Mouse (Mus musculus) gastrocnemius, adult 2 months (tissue): Measurements from ENCODE around the gene Hyal3. TPM values are rescaled to one million over a fixed set of nuclear protein-coding genes. Genes with fewer than 3 reads are reported as not detected.
A peak's percentile ranks its signal among the peaks of the same experiment; 100 is the strongest.

Experiments used
- DNase-seq: peaks from one replicate; pipeline ENCODE4 v3.0.0; 2022
- H3K27ac ChIP-seq: fragments of 200-600 bp; 2 replicates; pipeline ENCODE4 v1.8.1; 2022; ENCODE audit warnings: mild to moderate bottlenecking
- H3K4me3 ChIP-seq: fragments of 200-600 bp; 2 replicates; pipeline ENCODE4 v1.8.1; 2022; ENCODE audit warnings: mild to moderate bottlenecking, moderate library complexity
- CTCF ChIP-seq: fragments of 200-600 bp; IDR thresholded peaks from 2 replicates; pipeline ENCODE4 v1.8.1; 2022; ENCODE audit warnings: antibody characterized with exemption, mild to moderate bottlenecking, moderate library complexity
- intact Hi-C: fragments of 180-260 bp; cut with DNase I; formaldehyde crosslinking; loops from one replicate; pipeline ENCODE4 v1.15.1; 2025
- total RNA-seq, 2 experiments: library from RNA; stranded (reverse); gene quantifications; 2 replicates each; pipeline ENCODE4 v1.2.3; 2021

Hyal3 gene
- total RNA-seq, 2 experiments from 2014 or later, result 0.22 to 0.33 TPM

- intact Hi-C loops, result no loop called here
- Histone ChIP-seq H3K4me3 (peak overlapping the region; percentile 76), H3K27ac (peak overlapping the region; percentile 99)
- DNase-seq, result no peak
- TF ChIP-seq CTCF, result no peak
Observed at GRCm38 (mm10) chr9:107607653-107608245, 27.1 kb downstream of the Hyal3 start.

GRCm38 (mm10) chr9:107608741-107609432, 28.3 kb downstream of the Hyal3 start, which contains the start of gene Sema3b:
Sema3b (minus strand) TSS chr9:107609229.
- H3K4me3 ChIP-seq, result peak within 1 kb of the TSS; percentile 76
- TF ChIP-seq CTCF, result no peak
- peak; percentile 75 for DNase-seq
- H3K27ac ChIP-seq, result peak within 1 kb of the TSS; percentile 99
- intact Hi-C loops, result no loop called here

GRCm38 (mm10) chr9:107609433-107609830, 28.8 kb downstream of the Hyal3 start:
- intact Hi-C loops, result no loop called here
- no peak for DNase-seq
- peak overlapping the region; percentile 99 for H3K27ac ChIP-seq
- no peak for TF ChIP-seq CTCF
- no peak overlapping the region; the same call in 1 of the 2 replicates for H3K4me3 ChIP-seq

- TF ChIP-seq CTCF, result no peak
- DNase-seq, result no peak
- Histone ChIP-seq H3K27ac (peak overlapping the region; percentile 99), H3K4me3 (peak overlapping the region; percentile 78)
- intact Hi-C loops, result loop anchor here (2.0 kb wide), 1 partner anchor 45 kb away; the partner anchor contains the start of gene Hyal2
Observed at GRCm38 (mm10) chr9:107611456-107612190, 31.0 kb downstream of the Hyal3 start.

GRCm38 (mm10) chr9:107612191-107612944, 31.8 kb downstream of the Hyal3 start:
- peak; percentile 98 for TF ChIP-seq CTCF
- peak; percentile 100 for DNase-seq
- Histone ChIP-seq H3K4me3 (peak overlapping the region; percentile 78), H3K27ac (peak overlapping the region; percentile 99)
- intact Hi-C loops, result loop anchor here (2.0 kb wide), 1 partner anchor 46 kb away; the partner anchor contains the start of gene Hyal2

GRCm38 (mm10) chr9:107612945-107613569, 32.4 kb downstream of the Hyal3 start:
- no peak for DNase-seq
- peak overlapping the region; percentile 99 for H3K27ac ChIP-seq
- intact Hi-C loops, result loop anchor here (2.0 kb wide), 1 partner anchor 46 kb away; the partner anchor contains the start of gene Hyal2
- peak overlapping the region; percentile 78 for H3K4me3 ChIP-seq
- peak; percentile 36 for TF ChIP-seq CTCF

GRCm38 (mm10) chr9:107615035-107615434, 34.4 kb downstream of the Hyal3 start:
- TF ChIP-seq CTCF, result no peak
- DNase-seq, result no peak
- 0 out of 2 replicates have a peak overlapping the region, but pooled peaks have one; percentile 6 for H3K27ac ChIP-seq
- no peak overlapping the region for H3K4me3 ChIP-seq
- intact Hi-C loops, result no loop called here

- H3K27ac ChIP-seq, result peak overlapping the region; percentile 84
- DNase-seq, result no peak
- intact Hi-C loops, result no loop called here
- TF ChIP-seq CTCF, result peak; percentile 35
- H3K4me3 ChIP-seq, result no peak overlapping the region
Observed at GRCm38 (mm10) chr9:107617461-107617860, 36.8 kb downstream of the Hyal3 start.

GRCm38 (mm10) chr9:107618098-107618497, 37.5 kb downstream of the Hyal3 start:
- intact Hi-C loops, result no loop called here
- DNase-seq, result no peak
- no peak for TF ChIP-seq CTCF
- Histone ChIP-seq H3K4me3 (peak overlapping the region; percentile 9; the same call in 1 of the 2 replicates), H3K27ac (peak overlapping the region; percentile 84)

GRCm38 (mm10) chr9:107618778-107619545, 38.3 kb downstream of the Hyal3 start:
- Histone ChIP-seq H3K27ac (peak overlapping the region; percentile 84), H3K4me3 (peak overlapping the region; percentile 9)
- peak; percentile 64 for DNase-seq
- TF ChIP-seq CTCF, result no peak
- intact Hi-C loops, result no loop called here

GRCm38 (mm10) chr9:107619546-107619879, 38.9 kb downstream of the Hyal3 start:
- intact Hi-C loops, result no loop called here
- H3K4me3 ChIP-seq, result no peak overlapping the region
- no peak for TF ChIP-seq CTCF

More at GRCm38 (mm10) chr9:107619546-107619879, 38.9 kb downstream of the Hyal3 start:
- no peak for DNase-seq
- H3K27ac ChIP-seq, result peak overlapping the region; percentile 84
